ENCODE assay signal across 20 mouse cellular contexts in genomic region chr17:48968304-48968703, GRCm38 (mm10). TPM values are rescaled to one million over a fixed set of nuclear protein-coding genes. Genes with fewer than 3 reads are reported as not detected.
"Had no signal": no experiment of that assay in that cellular context is flagged by ENCODE, and none has a peak within 500 bp of the region (broad histone marks: within the 10 kb centered on the region; RNA-seq: fewer than 3 reads in every experiment).

No protein-coding gene starts in this region.

- DNase-seq: gastrocnemius, adult 2 months; gastrocnemius, postnatal 10 days; gastrocnemius, postnatal 25 days; heart, adult 18-20 months; heart, postnatal 10 days; heart, postnatal 4 days; kidney, adult 18-20 months; kidney, adult 8-10 months; kidney, postnatal 10 days; kidney, postnatal 25 days; kidney, postnatal 4 days; layer of hippocampus, adult 9-11 months; liver; liver, embryonic 13.5 days had no signal

- ATAC-seq: forebrain, embryonic 16.5 days; hindbrain, embryonic 16.5 days; inflammation-experienced regulatory T-cells, adult 6 months; intestine, embryonic 15.5 days; intestine, postnatal 0 days had no signal

RNA-seq across cellular contexts. Expression of gene Lrfn2, which starts 36.1 kb away (rescaled TPM):
- total RNA-seq: granulocyte monocyte progenitor cell, adult 5-6 weeks had no signal
